7 mouse cellular contexts compared by ENCODE assay signal in the genomic region with DNA sequence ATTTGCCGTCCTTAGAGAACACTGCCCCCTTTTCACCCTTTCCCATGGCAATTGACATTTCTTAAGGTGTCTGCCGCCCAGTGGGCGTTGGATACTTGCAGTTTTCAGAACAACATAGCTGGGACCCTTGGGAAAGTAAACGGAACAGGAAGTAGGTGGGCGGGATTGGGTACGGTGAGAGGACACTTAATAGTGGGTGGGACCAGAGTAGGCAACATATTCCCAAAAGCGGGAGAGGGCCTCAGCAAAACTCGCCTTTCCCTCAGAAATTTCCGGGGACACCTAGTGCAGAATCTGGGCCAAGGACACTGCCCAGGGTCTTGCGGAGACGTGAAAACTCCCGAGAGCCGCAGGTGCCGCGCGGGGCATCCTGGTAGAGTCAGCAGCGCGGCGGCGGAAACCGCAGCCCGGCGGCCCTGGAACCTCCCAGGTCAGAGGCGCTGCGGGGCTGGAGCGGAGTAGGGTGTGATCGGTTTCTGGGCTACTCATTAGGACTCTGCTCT. TPM values are rescaled to one million over a fixed set of nuclear protein-coding genes. Genes with fewer than 3 reads are reported as not detected.
DNase-seq lines count a peak whose midpoint lies in the region; ATAC-seq lines count a peak whose summit lies in the region.

No protein-coding gene starts in this region.

- ATAC-seq in intestine, embryonic 15.5 days: peak; percentile 99

- intact Hi-C loops in gastrocnemius, postnatal 36 days (cut with DNase I): no loop called here
- intact Hi-C loops in left cerebral cortex, postnatal 25 days (cut with DNase I): loop anchor here (2.0 kb wide), 1 partner anchor 27 kb away; a partner anchor contains a TSS

- peak overlapping the region; percentile 73 for H3K27ac ChIP-seq in intestine, embryonic 15.5 days
- H3K27ac ChIP-seq in midbrain, embryonic 10.5 days (replicated peaks): peak overlapping the region; percentile 93

- H3K9ac ChIP-seq in intestine, embryonic 15.5 days: peak overlapping the region; percentile 54

- H3K4me3 ChIP-seq in intestine, embryonic 15.5 days (replicated peaks): peak overlapping the region; percentile 58
- H3K4me3 ChIP-seq in midbrain, embryonic 10.5 days: peak overlapping the region; percentile 76

- no peaks in the 10 kb centered on the region for H3K4me1 ChIP-seq in intestine, embryonic 15.5 days (replicated peaks)
- peaks cover 11% of the 10 kb centered on the region for H3K4me1 ChIP-seq in midbrain, embryonic 10.5 days

- no peaks in the 10 kb centered on the region for H3K9me3 ChIP-seq in intestine, embryonic 15.5 days
- H3K9me3 ChIP-seq in midbrain, embryonic 10.5 days (replicated peaks): no peaks in the 10 kb centered on the region

- H3K36me3 ChIP-seq in intestine, embryonic 15.5 days: 0 out of 2 replicates have a peak, but pooled peaks cover 4% of the 10 kb centered on the region
- H3K36me3 ChIP-seq in midbrain, embryonic 10.5 days: peaks cover 21% of the 10 kb centered on the region

- DNase-seq in adrenal gland, adult 8-10 months: peak; percentile 71
- peak; percentile 64 for DNase-seq in embryo, embryonic 11.5 days (ENCODE audit: low read depth, low spot score)
- peak; percentile 59 to 75 for DNase-seq in gastrocnemius, postnatal 36 days
- DNase-seq in left cerebral cortex, postnatal 25 days (ENCODE audit: low spot score in 2 of 2): peak; percentile 54 to 61
- peak; percentile 85 for DNase-seq in midbrain, embryonic 10.5 days (ENCODE audit: low spot score)
- DNase-seq in right cerebral cortex, postnatal 4 days: peak; percentile 57

- H3K27me3 ChIP-seq in intestine, embryonic 15.5 days (replicated peaks): no peaks in the 10 kb centered on the region
- H3K27me3 ChIP-seq in midbrain, embryonic 10.5 days (ENCODE audit: low read depth, poor library complexity, severe bottlenecking): no peaks in the 10 kb centered on the region

- H3K4me2 ChIP-seq in intestine, embryonic 15.5 days (replicated peaks): peak overlapping the region; percentile 46

- under 1% methylated on average over 27 of the region's 27 CpGs for WGBS in intestine, embryonic 15.5 days
- WGBS in midbrain, embryonic 10.5 days: under 1% methylated on average over 27 of the region's 27 CpGs

RNA-seq across cellular contexts. Expression of a gene that starts 3.0 kb away (rescaled TPM):
- total RNA-seq in adrenal gland, adult 8-10 months (2022): 10 to 100 TPM in 3 of 4 experiments, 1 to 10 TPM in 1; 9.9 to 13.9 (median 12.5) TPM
- total RNA-seq in gastrocnemius, postnatal 36 days (2021): 1 to 10 TPM; 3.4 to 5.7 TPM
- polyA plus RNA-seq in intestine, embryonic 15.5 days (2015; fragmentation: Nextera tagmentation; extraction: Ambion mirVana): 4.3 and 4.6 TPM in 2 replicates
- total RNA-seq in left cerebral cortex, postnatal 25 days (2021): 1 to 10 TPM; 3.6 to 5.0 TPM
- 7.8 and 9.7 TPM in 2 replicates for polyA plus RNA-seq in midbrain, embryonic 10.5 days (2016; fragmentation: Nextera tagmentation; extraction: Ambion mirVana)

RNA-seq across cellular contexts. Expression of a gene that starts 26.0 kb away (rescaled TPM):
- 1 to 10 TPM; 6.3 to 8.3 (median 7.9) TPM for total RNA-seq in adrenal gland, adult 8-10 months (2022)
- under 1 TPM; 0.94 to 0.97 TPM for total RNA-seq in gastrocnemius, postnatal 36 days (2021)
- 7.7 and 8.6 TPM in 2 replicates for polyA plus RNA-seq in intestine, embryonic 15.5 days (2015; fragmentation: Nextera tagmentation; extraction: Ambion mirVana)
- total RNA-seq in left cerebral cortex, postnatal 25 days (2021): 1 to 10 TPM; 8.1 to 8.7 TPM
- polyA plus RNA-seq in midbrain, embryonic 10.5 days (2016; fragmentation: Nextera tagmentation; extraction: Ambion mirVana): 18.6 and 20.7 TPM in 2 replicates

RNA-seq across cellular contexts. Expression of a gene that starts 41.9 kb away (rescaled TPM):
- total RNA-seq in adrenal gland, adult 8-10 months (2022): 1 to 10 TPM in 3 of 4 experiments, not detected in 1; 2.9 to 7.5 (median 6.9) TPM
- total RNA-seq in gastrocnemius, postnatal 36 days (2021): not detected
- 6.3 and 8.4 TPM in 2 replicates for polyA plus RNA-seq in intestine, embryonic 15.5 days (2015; fragmentation: Nextera tagmentation; extraction: Ambion mirVana)
- 1 to 10 TPM; 5.2 to 5.4 TPM for total RNA-seq in left cerebral cortex, postnatal 25 days (2021)
- polyA plus RNA-seq in midbrain, embryonic 10.5 days (2016; fragmentation: Nextera tagmentation; extraction: Ambion mirVana): 10.7 and 14.2 TPM in 2 replicates

Comparison
In these comparisons a context has a peak if more than half of its experiments do, and no peak if none do; other contexts are left out.
1. Peak in every context shown above with its lines: DNase-seq, ATAC-seq, H3K4me3 ChIP-seq and H3K27ac ChIP-seq.